Mouse (Mus musculus) spleen, adult 2 months (tissue): ENCODE results near the gene Krtap24-1. TPM values are rescaled to one million over a fixed set of nuclear protein-coding genes. Genes with fewer than 3 reads are reported as not detected.

ENCODE experiments used
- DNase-seq, 2 experiments: peaks; one replicate each; pipeline versions ENCODE4 v3.0.0 to v3.0.0-alpha.2; 2012 to 2021; ENCODE audit warnings: low spot score in 2 of 2, low read depth in 1 of 2
- H3K27ac ChIP-seq: fragments of 200-500 bp; 2 replicates; pipeline ENCODE4 v1.5.1; 2012; ENCODE audit warnings: low read length, inconsistent platforms; ENCODE audit not compliant: insufficient read depth
- H3K27me3 ChIP-seq: fragments of 200-500 bp; 2 replicates; pipeline ENCODE4 v1.6.1; 2012; ENCODE audit warnings: mild to moderate bottlenecking, moderate library complexity, low read length, inconsistent platforms; ENCODE audit not compliant: control insufficient read depth, insufficient read depth
- H3K36me3 ChIP-seq: fragments of 200-500 bp; 2 replicates; pipeline ENCODE4 v1.6.1; 2012; ENCODE audit warnings: mild to moderate bottlenecking, low read length, inconsistent platforms; ENCODE audit not compliant: control insufficient read depth, insufficient read depth
- H3K4me1 ChIP-seq: fragments of 200-500 bp; 2 replicates; pipeline ENCODE4 v1.6.1; 2011; ENCODE audit warnings: inconsistent platforms; ENCODE audit not compliant: control insufficient read depth, insufficient read depth, insufficient read length
- H3K4me3 ChIP-seq: fragments of 200-500 bp; 2 replicates; pipeline ENCODE4 v1.5.1; 2011; ENCODE audit warnings: mild to moderate bottlenecking, inconsistent platforms; ENCODE audit not compliant: insufficient read depth, insufficient read length; ENCODE audit errors: extremely low read depth
- CTCF ChIP-seq: fragments of 200-500 bp; IDR thresholded peaks from 2 replicates; pipeline ENCODE4 v1.5.1; 2011; ENCODE audit warnings: mild to moderate bottlenecking, inconsistent platforms; ENCODE audit not compliant: insufficient read depth, insufficient read length, insufficient replicate concordance; ENCODE audit errors: extremely low read depth
- POLR2A ChIP-seq: fragments of 200-500 bp; IDR thresholded peaks from 2 replicates; pipeline ENCODE4 v1.6.1; 2011; ENCODE audit warnings: low read depth, low read length, inconsistent platforms
- WGBS: fragments of 180-500 bp; shearing (Covaris S2); methylation state at CpG from one replicate; pipeline ENCODE4 v1.1.7; 2018; 5-methylcytosine and 5-hydroxymethylcytosine counted together
- polyA plus RNA-seq: library from polyadenylated mRNA; depleted of rRNA; stranded (reverse); fragments of >200 nt; gene quantifications from 2 replicates; pipeline ENCODE4 v1.2.3, GENCODE M21; 2012

Gene Krtap24-1
- polyA plus RNA-seq, 1 experiment: not detected

DNA sequence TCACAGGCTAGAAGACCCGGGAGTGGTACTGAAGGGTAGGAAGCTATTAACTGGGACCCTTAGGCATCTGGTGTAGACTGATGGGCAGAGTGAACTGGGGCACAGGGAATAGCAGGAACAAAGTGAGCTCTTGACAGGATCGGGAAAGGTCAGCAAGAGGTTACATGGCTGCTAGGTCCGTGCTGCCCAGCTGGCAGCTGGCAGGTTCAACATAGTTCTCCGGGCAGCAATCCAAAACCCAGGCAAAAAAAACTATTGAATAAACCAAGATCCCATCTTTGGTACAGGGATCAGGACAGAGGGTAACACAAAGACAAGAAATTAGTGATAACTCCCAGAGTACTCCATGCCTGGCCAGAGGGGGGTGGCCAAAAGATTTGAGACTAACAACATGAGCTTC, 23.1 kb upstream of the Krtap24-1 start:
- no peak overlapping the region for H3K4me3 ChIP-seq
- no peaks in the 10 kb centered on the region for H3K36me3 ChIP-seq
- TF ChIP-seq CTCF: no peak
- TF ChIP-seq POLR2A: no peak
- 74% methylated on average over 4 of the region's 4 CpGs for WGBS
- no peak for DNase-seq
- no peaks in the 10 kb centered on the region for H3K27me3 ChIP-seq
- no peak overlapping the region for H3K27ac ChIP-seq
- no peaks in the 10 kb centered on the region for H3K4me1 ChIP-seq

DNA sequence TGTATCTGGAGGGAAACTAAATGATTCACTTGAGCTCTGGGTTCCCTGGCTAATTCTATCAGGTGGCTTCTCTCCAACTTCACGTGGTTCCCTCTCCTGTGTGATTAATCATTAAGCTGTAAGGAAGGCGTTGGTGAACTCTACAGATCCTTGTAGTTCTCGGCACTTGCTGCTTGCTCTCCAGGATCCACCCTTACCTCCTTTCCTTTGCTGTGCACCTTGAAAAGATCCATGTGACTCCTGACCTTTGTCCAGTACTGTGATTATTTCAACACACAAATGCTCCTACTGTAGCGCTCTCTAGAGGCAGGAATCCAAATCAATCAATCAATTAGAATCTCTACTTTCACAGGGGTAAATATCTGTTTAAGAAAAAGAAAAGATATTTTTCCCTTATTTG, 19.4 kb upstream of the Krtap24-1 start:
- H3K27me3 ChIP-seq: no peaks in the 10 kb centered on the region
- H3K4me3 ChIP-seq: no peak overlapping the region
- no peak for DNase-seq
- TF ChIP-seq CTCF (no peak), POLR2A (no peak)
- 75% methylated on average over 4 of the region's 4 CpGs for WGBS
- H3K27ac ChIP-seq: no peak overlapping the region
- H3K4me1 ChIP-seq: no peaks in the 10 kb centered on the region
- H3K36me3 ChIP-seq: no peaks in the 10 kb centered on the region

DNA sequence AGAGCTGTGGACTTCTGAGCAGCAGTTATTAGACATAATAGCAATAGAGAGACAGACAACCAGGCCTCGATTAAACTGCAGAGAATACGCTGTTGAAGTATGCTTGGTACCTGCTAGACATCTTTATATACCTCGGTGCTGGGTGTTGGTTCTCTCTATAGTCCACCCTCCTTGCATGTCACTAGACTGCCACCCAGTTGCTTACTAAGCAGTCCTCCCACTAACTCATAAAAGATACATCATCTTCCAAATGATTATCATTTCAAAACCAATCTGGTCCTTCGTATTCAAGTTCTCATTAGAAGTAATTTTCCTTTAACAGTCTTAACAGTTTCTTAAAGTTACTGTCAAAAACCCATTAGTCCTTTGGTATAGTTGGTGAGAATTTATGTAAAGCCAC, 15.5 kb upstream of the Krtap24-1 start, which contains the start of gene 2310079G19Rik:
2310079G19Rik (minus strand) TSS at position 101 of the 400 bp plus-strand sequence.
- Histone ChIP-seq H3K4me1 (no peaks in the 10 kb centered on the region), H3K27me3 (no peaks in the 10 kb centered on the region), H3K4me3 (no peak within 1 kb of the TSS), H3K36me3 (no peaks in the 10 kb centered on the region), H3K27ac (no peak within 1 kb of the TSS)
- WGBS: 84% methylated on average over 4 of the region's 4 CpGs
- no peak for DNase-seq
- TF ChIP-seq CTCF: no peak
- TF ChIP-seq POLR2A: no peak

DNA sequence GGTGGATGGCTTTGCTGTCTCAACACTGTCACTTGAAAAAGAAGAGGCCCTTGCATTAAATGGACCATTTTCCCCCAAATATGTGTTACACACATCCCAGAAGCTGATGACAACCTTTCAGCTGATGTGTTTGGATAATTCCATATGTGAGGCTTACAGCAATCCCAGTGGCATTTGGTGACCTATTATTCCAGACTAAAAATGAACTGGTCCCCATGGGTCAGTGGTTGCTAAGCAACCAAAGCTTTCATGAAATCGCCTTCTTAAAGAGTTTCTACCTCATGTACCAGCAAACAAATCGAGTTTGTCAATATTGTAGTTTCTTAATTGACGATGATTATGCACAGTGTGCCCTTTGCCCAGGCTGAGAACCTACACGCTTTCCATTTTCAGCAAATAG, 633 bp upstream of the Krtap24-1 start:
- H3K36me3 ChIP-seq: no peaks in the 10 kb centered on the region
- no peak for DNase-seq
- H3K4me1 ChIP-seq: no peaks in the 10 kb centered on the region
- no peak overlapping the region for H3K27ac ChIP-seq
- no peak for TF ChIP-seq CTCF
- no peak for TF ChIP-seq POLR2A
- H3K27me3 ChIP-seq: no peaks in the 10 kb centered on the region
- H3K4me3 ChIP-seq: no peak overlapping the region
- 82% methylated on average over 4 of the region's 4 CpGs for WGBS

DNA sequence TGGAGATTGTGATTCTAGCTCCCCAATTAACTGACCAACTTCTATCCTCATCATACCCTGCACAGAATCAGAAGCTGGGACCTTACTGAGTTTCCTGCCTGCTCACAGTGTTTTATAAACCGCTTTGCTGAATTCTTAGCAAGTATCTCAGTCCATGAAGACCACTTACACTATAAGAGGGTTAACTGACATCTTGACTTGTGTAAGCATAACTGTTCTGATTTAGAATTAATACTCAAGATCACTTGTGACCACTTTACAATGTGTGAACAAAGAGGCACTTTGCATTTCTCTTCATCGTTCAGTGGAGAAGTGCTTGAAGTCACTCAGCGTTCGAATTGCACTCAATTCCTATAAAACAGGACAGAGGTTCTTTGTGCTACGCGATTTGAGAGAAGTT, 7.5 kb downstream of the Krtap24-1 start:
- no peaks in the 10 kb centered on the region for H3K4me1 ChIP-seq
- WGBS: 85% methylated on average over 6 of the region's 6 CpGs
- no peaks in the 10 kb centered on the region for H3K36me3 ChIP-seq
- H3K27me3 ChIP-seq: no peaks in the 10 kb centered on the region
- H3K4me3 ChIP-seq: no peak overlapping the region
- no peak for DNase-seq
- H3K27ac ChIP-seq: no peak overlapping the region
- TF ChIP-seq CTCF: no peak
- TF ChIP-seq POLR2A: no peak

DNA sequence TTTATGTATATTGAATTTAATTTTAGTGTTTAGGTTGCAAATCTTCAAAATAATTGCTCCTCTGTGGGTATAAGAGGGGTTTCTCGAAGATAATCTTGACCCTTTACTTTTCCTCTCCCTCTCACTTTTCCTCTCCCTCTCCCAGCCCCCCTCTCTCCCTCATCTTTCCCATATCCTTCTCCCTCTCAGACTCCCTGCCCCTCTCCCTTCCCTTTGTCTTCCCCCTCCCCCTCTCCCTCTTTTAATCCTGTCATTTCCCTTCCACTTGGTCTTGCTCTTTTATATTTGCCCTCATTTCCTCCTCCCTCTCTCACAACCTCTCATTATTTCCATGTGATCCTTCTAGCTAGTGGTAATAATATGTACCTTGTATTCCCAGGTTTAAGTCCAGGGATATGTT, 9.6 kb downstream of the Krtap24-1 start:
- Histone ChIP-seq H3K4me1 (no peaks in the 10 kb centered on the region), H3K4me3 (no peak overlapping the region), H3K36me3 (no peaks in the 10 kb centered on the region), H3K27ac (no peak overlapping the region), H3K27me3 (no peaks in the 10 kb centered on the region)
- WGBS: 59% methylated on average over 1 of the region's 1 CpGs
- no peak for DNase-seq
- no peak for TF ChIP-seq CTCF
- no peak for TF ChIP-seq POLR2A

DNA sequence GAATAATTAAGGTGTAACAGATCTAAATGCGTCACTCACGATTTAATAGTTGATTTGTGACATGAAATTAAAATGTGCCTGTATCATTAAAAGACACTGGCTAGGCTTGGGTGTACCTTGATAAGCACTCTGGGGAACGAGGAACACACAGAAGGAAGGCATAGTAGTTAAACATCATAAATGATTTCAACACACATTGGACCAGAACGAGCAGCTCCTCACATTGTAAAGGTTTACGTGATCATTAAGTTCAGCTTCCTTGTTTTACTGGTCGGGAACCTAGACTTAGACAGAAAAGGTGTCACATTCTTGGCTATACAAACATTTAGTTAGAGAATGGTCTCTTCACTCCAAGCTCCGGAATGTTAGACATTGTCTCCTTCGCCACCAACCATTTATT, 11.8 kb downstream of the Krtap24-1 start:
- H3K27me3 ChIP-seq: no peaks in the 10 kb centered on the region
- TF ChIP-seq POLR2A (no peak), CTCF (no peak)
- no peak for DNase-seq
- H3K36me3 ChIP-seq: no peaks in the 10 kb centered on the region
- 70% methylated on average over 8 of the region's 8 CpGs for WGBS
- H3K4me1 ChIP-seq: no peaks in the 10 kb centered on the region
- no peak overlapping the region for H3K27ac ChIP-seq
- no peak overlapping the region for H3K4me3 ChIP-seq
